Mouse (Mus musculus): ENCODE data around the gene Etnppl. TPM values are rescaled to one million over a fixed set of nuclear protein-coding genes. Genes with fewer than 3 reads are reported as not detected.

Etnppl gene
- polyA plus RNA-seq, 1 experiment = 0.72 TPM

DNA sequence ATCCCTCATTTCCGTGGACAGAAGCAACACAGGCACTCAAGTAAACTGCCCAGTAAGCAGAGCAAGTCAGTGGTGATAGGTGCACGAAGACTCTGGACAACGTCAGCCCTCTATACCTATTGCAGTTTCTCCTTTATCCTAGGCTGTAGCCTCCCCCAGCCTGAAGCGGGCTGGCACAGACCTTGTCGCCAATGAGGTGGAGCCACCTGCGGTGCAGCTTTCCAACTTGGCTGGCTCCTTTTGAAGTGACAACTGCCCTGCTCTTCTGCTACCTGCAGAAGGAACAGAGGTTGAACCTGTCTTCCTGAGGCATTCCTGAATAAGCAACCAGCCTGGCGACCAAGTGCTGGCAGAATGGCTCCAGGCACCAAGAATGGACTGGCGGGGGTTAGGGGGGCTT is 66.6 kb downstream of the Etnppl start:
- Histone ChIP-seq H3K27ac (ENCODE audit: control insufficient read depth, insufficient read depth, low read depth, low read length, poor library complexity) (no peak overlapping the region), H3K4me1 (ENCODE audit: control insufficient read depth, insufficient read depth, low read length) (no peaks in the 10 kb centered on the region), H3K4me3 (replicated peaks; ENCODE audit: control insufficient read depth, low read depth, low read length) (no peak overlapping the region)
- TF ChIP-seq POLR2A (IDR thresholded peaks at IDR 0.05; ENCODE audit: borderline replicate concordance, control insufficient read depth, low read depth, low read length) (no peak), CTCF (IDR thresholded peaks at IDR 0.05; ENCODE audit: control insufficient read depth, insufficient read depth, low read length) (no peak)
- 81% methylated on average over 8 of the region's 8 CpGs for WGBS

DNA sequence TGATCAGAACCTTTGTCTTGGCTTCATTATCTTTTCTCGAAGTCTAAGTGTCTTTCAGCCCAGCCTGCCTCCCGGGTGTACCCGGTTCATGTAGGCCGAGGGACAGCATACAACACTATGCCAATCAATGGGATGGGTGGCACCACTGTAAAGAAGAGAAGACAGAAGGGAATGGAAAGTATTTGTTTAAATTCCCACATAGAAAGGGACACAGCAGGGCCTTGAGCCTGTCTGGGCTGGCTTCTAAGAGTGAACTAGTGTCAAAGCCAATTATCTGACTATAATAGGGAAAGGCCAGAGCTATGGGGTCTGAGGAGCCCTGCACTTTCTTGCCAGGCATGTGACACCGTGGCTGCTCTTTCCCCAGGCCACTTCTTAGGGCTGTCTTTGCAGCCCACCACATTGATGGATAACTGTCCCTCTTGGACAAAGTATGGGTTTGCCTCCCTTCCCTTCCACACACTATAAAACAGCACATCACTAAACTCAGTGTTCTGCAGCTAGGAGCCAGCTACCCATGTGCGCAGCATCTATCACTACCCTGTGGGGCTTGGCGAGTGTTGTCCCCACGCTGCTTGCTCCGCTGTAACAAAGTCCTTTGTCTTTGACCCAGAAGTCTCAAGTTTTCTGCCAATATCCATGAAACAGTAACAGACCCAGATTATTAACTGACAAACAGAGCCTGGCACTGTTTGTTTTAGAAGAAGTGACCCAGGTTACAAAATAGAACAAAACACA is 67.2 kb downstream of the Etnppl start:
- Histone ChIP-seq H3K4me3 (replicated peaks; ENCODE audit: control insufficient read depth, low read depth, low read length) (no peak overlapping the region), H3K4me1 (ENCODE audit: control insufficient read depth, insufficient read depth, low read length) (no peaks in the 10 kb centered on the region), H3K27ac (ENCODE audit: control insufficient read depth, insufficient read depth, low read depth, low read length, poor library complexity) (no peak overlapping the region)
- WGBS = 81% methylated on average over 9 of the region's 9 CpGs
- TF ChIP-seq POLR2A (IDR thresholded peaks at IDR 0.05; ENCODE audit: borderline replicate concordance, control insufficient read depth, low read depth, low read length) (no peak), CTCF (IDR thresholded peaks at IDR 0.05; ENCODE audit: control insufficient read depth, insufficient read depth, low read length) (no peak)

DNA sequence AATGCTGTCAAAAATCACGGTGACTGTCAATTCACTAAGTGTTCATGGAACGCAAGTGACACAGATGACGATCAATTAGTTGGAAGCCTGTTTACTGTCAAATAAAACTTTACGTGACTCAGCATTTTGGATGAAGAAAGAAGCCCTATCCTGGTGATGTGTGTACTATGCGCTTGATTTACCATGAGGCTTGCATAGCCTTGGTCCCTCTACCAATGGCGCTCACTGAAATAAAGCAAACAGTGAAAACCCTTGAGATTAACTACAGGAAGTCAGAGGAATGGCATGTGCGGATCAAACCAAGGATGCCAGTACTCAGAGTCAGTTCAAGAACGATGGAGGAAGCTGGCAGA is 67.7 kb downstream of the Etnppl start:
- Histone ChIP-seq H3K4me1 (ENCODE audit: control insufficient read depth, insufficient read depth, low read length) (no peaks in the 10 kb centered on the region), H3K4me3 (replicated peaks; ENCODE audit: control insufficient read depth, low read depth, low read length) (no peak overlapping the region), H3K27ac (ENCODE audit: control insufficient read depth, insufficient read depth, low read depth, low read length, poor library complexity) (no peak overlapping the region)
- TF ChIP-seq POLR2A (IDR thresholded peaks at IDR 0.05; ENCODE audit: borderline replicate concordance, control insufficient read depth, low read depth, low read length) (no peak), CTCF (IDR thresholded peaks at IDR 0.05; ENCODE audit: control insufficient read depth, insufficient read depth, low read length) (no peak)
- WGBS = 79% methylated on average over 8 of the region's 8 CpGs

- Histone ChIP-seq H3K4me3 (replicated peaks; ENCODE audit: control insufficient read depth, low read depth, low read length) (no peak overlapping the region), H3K27ac (ENCODE audit: control insufficient read depth, insufficient read depth, low read depth, low read length, poor library complexity) (no peak overlapping the region), H3K4me1 (ENCODE audit: control insufficient read depth, insufficient read depth, low read length) (no peaks in the 10 kb centered on the region; the same call in 1 of the 2 replicates)
- TF ChIP-seq CTCF (IDR thresholded peaks at IDR 0.05; ENCODE audit: control insufficient read depth, insufficient read depth, low read length) (no peak), POLR2A (IDR thresholded peaks at IDR 0.05; ENCODE audit: borderline replicate concordance, control insufficient read depth, low read depth, low read length) (no peak)
- 90% methylated on average over 1 of the region's 1 CpGs for WGBS
Measured at GRCm38 (mm10) chr3:130687051-130687450, 69.8 kb downstream of the Etnppl start.

Other genes with a start within 250 kb of the Etnppl start
- 41.1 and 75.0 TPM in 2 replicates for gene Ostc, start 92.0 kb downstream of the Etnppl start, polyA plus RNA-seq (2011; ENCODE audit: insufficient read depth, insufficient read length, low replicate concordance, missing spikeins)
- gene Rpl34, start 113.0 kb downstream of the Etnppl start, polyA plus RNA-seq (2011; ENCODE audit: insufficient read depth, insufficient read length, low replicate concordance, missing spikeins) = 611 and 941 TPM in 2 replicates

All from bone marrow, adult 2 months (tissue).